Mouse (Mus musculus): ENCODE results near the gene Hoxb8.

The Hoxb8 gene

DNA sequence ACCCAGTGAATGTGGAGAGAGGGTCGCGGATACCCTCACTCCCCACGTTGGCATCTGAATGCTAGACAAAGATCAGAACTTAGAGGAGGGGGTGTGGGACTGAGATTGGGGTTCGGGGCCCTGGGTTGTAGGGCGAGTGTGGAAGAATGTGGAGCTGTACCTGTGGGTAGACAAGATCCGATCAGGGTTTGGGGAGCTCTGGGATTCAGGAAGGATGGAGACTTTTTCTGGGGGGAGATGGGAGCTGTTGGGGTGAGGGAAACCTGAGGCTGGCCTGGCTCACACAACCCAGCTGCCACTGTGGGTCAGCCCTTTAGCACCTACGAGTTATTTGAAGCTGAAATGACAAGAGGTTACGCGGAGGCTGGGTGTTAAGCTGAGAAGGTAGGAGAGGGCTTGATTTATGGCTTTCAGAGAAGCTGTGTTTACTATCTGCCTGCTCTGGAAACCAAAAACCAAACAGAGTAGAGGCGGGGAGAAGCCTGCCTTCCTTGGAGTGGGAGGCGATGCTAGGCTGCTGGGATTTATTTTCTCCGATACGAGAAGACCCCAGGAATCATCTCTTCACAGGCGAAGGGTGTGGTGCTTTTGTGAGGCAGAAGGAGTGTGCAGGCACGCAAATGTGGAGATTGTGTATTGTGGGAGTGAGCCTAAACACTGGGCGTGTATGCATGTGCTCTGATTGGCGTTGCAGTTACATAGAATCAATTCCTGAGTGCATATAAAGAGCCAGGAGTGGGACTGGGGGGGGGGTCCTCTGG, 51.7 kb downstream of the Hoxb8 start:
- no peak for DNase-seq (ENCODE audit: low read depth, low spot score)

DNA sequence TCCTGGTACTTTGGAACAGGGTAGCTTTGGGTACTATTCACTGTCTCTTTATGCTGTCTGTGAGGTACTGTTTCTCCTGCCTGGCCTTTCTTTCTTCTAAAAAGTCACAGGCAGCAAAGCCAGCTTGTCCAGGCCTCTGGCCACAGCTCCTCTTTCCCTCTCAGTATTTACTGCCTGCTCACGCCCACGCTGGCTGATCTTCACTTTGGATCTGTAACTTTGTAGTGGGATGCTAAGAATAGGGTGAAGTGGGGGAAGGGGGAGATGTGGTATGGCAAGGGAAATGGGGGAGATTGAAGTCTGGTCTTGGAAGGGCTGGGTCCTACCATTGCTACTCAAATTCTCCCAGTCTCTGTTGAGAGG, 52.3 kb downstream of the Hoxb8 start:
- no peak for DNase-seq (ENCODE audit: low read depth, low spot score)

Measured in brain, embryonic 18.5 days (tissue).